ENCODE assay signal across 8 mouse cellular contexts in the genomic region with DNA sequence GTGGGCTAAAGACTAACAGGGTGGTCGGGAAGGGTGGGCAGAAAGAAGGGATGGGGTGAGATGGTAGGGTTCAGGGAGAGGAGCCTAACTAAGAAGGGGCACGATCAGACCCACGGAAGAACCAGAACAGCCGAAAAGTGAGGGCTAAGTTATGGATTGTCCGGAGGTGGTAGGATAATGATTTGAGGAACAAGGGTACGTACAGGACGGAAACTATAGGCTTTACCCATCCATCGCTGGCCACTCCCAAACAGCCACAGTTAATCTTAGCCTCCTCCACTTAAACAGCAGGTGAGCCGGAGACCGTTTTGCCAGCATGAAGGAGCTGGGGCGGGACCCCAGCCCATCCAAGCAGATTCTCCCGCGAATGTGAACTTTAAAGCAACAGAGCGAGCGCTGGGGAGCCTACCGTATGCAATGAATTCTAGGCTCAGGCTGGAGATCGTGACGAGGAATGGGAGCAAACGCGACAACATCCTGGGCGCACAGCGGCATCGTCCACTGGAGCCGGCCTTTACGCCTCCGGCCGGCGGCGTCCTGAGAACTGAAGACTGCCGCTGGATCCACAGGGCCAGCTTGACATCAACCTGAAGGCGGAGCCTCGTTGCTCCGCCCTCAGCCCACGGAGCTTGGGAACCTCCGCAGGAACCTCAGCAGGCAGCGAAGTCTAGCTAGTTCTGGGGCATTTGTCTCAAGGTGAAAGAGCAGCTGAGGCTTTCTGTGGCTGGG. TPM values are rescaled to one million over a fixed set of nuclear protein-coding genes. Genes with fewer than 3 reads are reported as not detected.
DNase-seq lines count a peak whose midpoint lies in the region; ATAC-seq and TF ChIP-seq lines count a peak whose summit lies in the region.

TSS of gene Il10ra (minus strand) at position 553 of the 729 bp plus-strand sequence.

- H3K36me3 ChIP-seq in intestine, embryonic 14.5 days (ENCODE audit: control insufficient read depth, insufficient read depth, low read length): no peaks in the 10 kb centered on the region
- H3K36me3 ChIP-seq in limb, embryonic 14.5 days (ENCODE audit: control insufficient read depth, insufficient read depth, low read length): no peaks in the 10 kb centered on the region
- no peaks in the 10 kb centered on the region for H3K36me3 ChIP-seq in midbrain, embryonic 11.5 days (ENCODE audit: control insufficient read depth, insufficient read depth, low read length)

- peak within 1 kb of the TSS; percentile 31 for H3K4me3 ChIP-seq in intestine, embryonic 14.5 days (ENCODE audit: low read depth, low read length)
- H3K4me3 ChIP-seq in limb, embryonic 14.5 days (replicated peaks; ENCODE audit: low read length): peak within 1 kb of the TSS; percentile 33
- peak within 1 kb of the TSS; percentile 34 for H3K4me3 ChIP-seq in midbrain, embryonic 11.5 days (ENCODE audit: low read depth, low read length)

- H3K9ac ChIP-seq in intestine, embryonic 14.5 days (ENCODE audit: low read length): peak within 1 kb of the TSS; percentile 32; the same call in 1 of the 2 replicates
- H3K9ac ChIP-seq in limb, embryonic 14.5 days (ENCODE audit: low read depth, low read length, severe bottlenecking): peak within 1 kb of the TSS; percentile 48
- H3K9ac ChIP-seq in midbrain, embryonic 11.5 days (ENCODE audit: low read length): peak within 1 kb of the TSS; percentile 44; the same call in 1 of the 2 replicates

- H3K27me3 ChIP-seq in intestine, embryonic 14.5 days (replicated peaks; ENCODE audit: control insufficient read depth, insufficient read depth, low read length): peaks cover 25% of the 10 kb centered on the region
- peaks cover 26% of the 10 kb centered on the region for H3K27me3 ChIP-seq in limb, embryonic 14.5 days (ENCODE audit: control insufficient read depth, insufficient read depth, low read length)
- peaks cover 13% of the 10 kb centered on the region for H3K27me3 ChIP-seq in midbrain, embryonic 11.5 days (ENCODE audit: control insufficient read depth, insufficient read depth, low read length)

- no peak for TF ChIP-seq POLR2A in limb, embryonic 14.5 days (IDR thresholded peaks at IDR 0.05; ENCODE audit: borderline replicate concordance, extremely low read depth, insufficient read depth, insufficient read length)

- peak within 1 kb of the TSS; percentile 65 for H3K4me2 ChIP-seq in intestine, embryonic 14.5 days (ENCODE audit: low read length)
- H3K4me2 ChIP-seq in limb, embryonic 14.5 days (replicated peaks; ENCODE audit: low read depth, low read length, severe bottlenecking): peak within 1 kb of the TSS; percentile 58
- peak within 1 kb of the TSS; percentile 71 for H3K4me2 ChIP-seq in midbrain, embryonic 11.5 days

- H3K4me1 ChIP-seq in intestine, embryonic 14.5 days (replicated peaks; ENCODE audit: control insufficient read depth, insufficient read depth, low read length): no peaks in the 10 kb centered on the region; the same call in 1 of the 2 replicates
- H3K4me1 ChIP-seq in limb, embryonic 14.5 days (ENCODE audit: control insufficient read depth, insufficient read depth, low read length): no peaks in the 10 kb centered on the region
- peaks cover 5% of the 10 kb centered on the region for H3K4me1 ChIP-seq in midbrain, embryonic 11.5 days (ENCODE audit: control insufficient read depth, insufficient read depth, low read length)

- DNase-seq in adrenal gland, adult 8-10 months: peak; percentile 45
- peak; percentile 73 to 81 for DNase-seq in cerebellum, postnatal 25 days
- DNase-seq in gastrocnemius, postnatal 25 days: peak; percentile 31
- peak; percentile 61 for DNase-seq in intestine, embryonic 14.5 days (ENCODE audit: low spot score)
- no peak for DNase-seq in limb, embryonic 14.5 days (ENCODE audit: low spot score)
- peak; percentile 91 for DNase-seq in midbrain, embryonic 11.5 days (ENCODE audit: low spot score, missing footprints)
- peak; percentile 12 for DNase-seq in right cerebral cortex, postnatal 4 days
- no peak for DNase-seq in c-Kit-positive CD71-positive TER-119-positive erythroid progenitor cells, embryonic 14.5 days (ENCODE audit: low spot score)

- no peaks in the 10 kb centered on the region for H3K9me3 ChIP-seq in intestine, embryonic 14.5 days (ENCODE audit: control insufficient read depth, low read length)
- H3K9me3 ChIP-seq in limb, embryonic 14.5 days (ENCODE audit: control insufficient read depth, low read length): no peaks in the 10 kb centered on the region
- H3K9me3 ChIP-seq in midbrain, embryonic 11.5 days (ENCODE audit: control insufficient read depth, low read length): no peaks in the 10 kb centered on the region

- WGBS in intestine, embryonic 14.5 days: 8% methylated on average over 35 of the region's 36 CpGs
- WGBS in limb, embryonic 14.5 days: 6% methylated on average over 36 of the region's 36 CpGs
- WGBS in midbrain, embryonic 11.5 days: 6% methylated on average over 36 of the region's 36 CpGs

- H3K27ac ChIP-seq in intestine, embryonic 14.5 days (ENCODE audit: low read depth): no peak within 1 kb of the TSS
- H3K27ac ChIP-seq in limb, embryonic 14.5 days (replicated peaks; ENCODE audit: low read depth, low read length): no peak within 1 kb of the TSS
- H3K27ac ChIP-seq in midbrain, embryonic 11.5 days (ENCODE audit: low read depth, low read length): no peak within 1 kb of the TSS

- no peak; the same call in 1 of the 2 replicates for ATAC-seq in intestine, embryonic 14.5 days (replicated peaks; ENCODE audit: low FRiP score, low TSS enrichment, low read depth)
- no peak for ATAC-seq in limb, embryonic 14.5 days (ENCODE audit: low FRiP score, low read depth)
- no peak for ATAC-seq in midbrain, embryonic 11.5 days (ENCODE audit: low FRiP score)

RNA-seq across cellular contexts. Expression of gene Il10ra, which starts in this region (rescaled TPM):
- 1 to 10 TPM; 4.3 to 5.5 (median 5.3) TPM for total RNA-seq in adrenal gland, adult 8-10 months (2022)
- under 1 TPM; 0.56 to 0.74 TPM for total RNA-seq in gastrocnemius, postnatal 25 days (2021)
- 1.3 and 1.5 TPM in 2 replicates for polyA plus RNA-seq in intestine, embryonic 14.5 days (2014; fragmentation: Nextera tagmentation; extraction: Ambion mirVana)
- polyA plus RNA-seq in limb, embryonic 14.5 days (2012; rRNA removed): 1.6 TPM in 2 replicates
- polyA plus RNA-seq in limb, embryonic 14.5 days (2014; fragmentation: Nextera tagmentation; extraction: Ambion mirVana): 1.3 and 1.6 TPM in 2 replicates
- 0.79 and 1.3 TPM in 2 replicates for polyA plus RNA-seq in midbrain, embryonic 11.5 days (2014; fragmentation: Nextera tagmentation; extraction: Ambion mirVana)

Comparison
In these comparisons a context has a peak if more than half of its experiments do, and no peak if none do; other contexts are left out.
1. Peak in DNase-seq in gastrocnemius, postnatal 25 days; RNA of the gene not detected or under 1 TPM.
2. DNase-seq: peak in adrenal gland, adult 8-10 months (single experiment), cerebellum, postnatal 25 days (2 of 2), intestine, embryonic 14.5 days (single experiment), midbrain, embryonic 11.5 days (single experiment) and right cerebral cortex, postnatal 4 days (single experiment); none in limb, embryonic 14.5 days (single experiment) and c-Kit-positive CD71-positive TER-119-positive erythroid progenitor cells, embryonic 14.5 days (single experiment).
3. Peak in every context shown above with its lines, with median percentiles within 50 percentile points of each other: H3K4me2 ChIP-seq, H3K4me3 ChIP-seq and H3K9ac ChIP-seq.